Mouse (Mus musculus) thymus, postnatal 36 days (tissue): ENCODE measurements around the gene AU041133.
A peak's percentile ranks its signal among the peaks of the same experiment; 100 is the strongest.
"Not testable (repeated sequence)": the region's sequence is repeated elsewhere in the genome, so short reads cannot be mapped to it uniquely, and the experiment has no call there.

Source experiments
- DNase-seq, 2 experiments: peaks; one replicate each; pipeline ENCODE4 v3.0.0; 2022; ENCODE audit warnings: mixed read lengths in 2 of 2

Gene AU041133

DNA sequence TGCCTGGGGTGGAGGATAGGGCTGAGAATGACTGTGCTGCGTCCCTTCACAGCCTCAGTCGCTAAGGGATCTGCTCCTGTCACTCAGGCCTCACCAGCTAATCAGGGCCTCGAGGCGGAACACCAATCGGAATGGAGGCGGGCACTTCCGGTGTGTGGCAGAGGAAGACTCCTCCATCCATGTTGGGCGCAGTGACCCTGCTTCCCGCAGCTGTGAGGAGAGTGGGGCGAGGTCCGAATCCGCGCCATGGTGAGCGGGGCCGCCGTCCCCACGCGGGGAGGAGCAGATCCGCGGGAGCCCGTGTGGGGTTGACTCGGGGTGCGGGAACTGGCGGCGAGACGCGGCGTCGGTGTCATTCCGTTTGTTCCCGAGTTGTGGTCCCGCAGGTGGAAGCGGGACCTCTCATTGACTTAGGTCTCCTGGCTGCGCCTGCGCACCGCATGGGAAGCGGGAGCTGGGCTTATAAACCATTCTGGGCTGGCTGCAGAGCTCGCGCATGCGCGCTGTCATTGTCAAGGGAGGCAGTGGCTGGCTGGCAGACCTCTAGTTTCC lies at the start of gene AU041133:
Gene AU041133, plus strand, starts transcription at position 164 of the 552 bp plus-strand sequence.
- peak; percentile 81 to 88 for DNase-seq

DNA sequence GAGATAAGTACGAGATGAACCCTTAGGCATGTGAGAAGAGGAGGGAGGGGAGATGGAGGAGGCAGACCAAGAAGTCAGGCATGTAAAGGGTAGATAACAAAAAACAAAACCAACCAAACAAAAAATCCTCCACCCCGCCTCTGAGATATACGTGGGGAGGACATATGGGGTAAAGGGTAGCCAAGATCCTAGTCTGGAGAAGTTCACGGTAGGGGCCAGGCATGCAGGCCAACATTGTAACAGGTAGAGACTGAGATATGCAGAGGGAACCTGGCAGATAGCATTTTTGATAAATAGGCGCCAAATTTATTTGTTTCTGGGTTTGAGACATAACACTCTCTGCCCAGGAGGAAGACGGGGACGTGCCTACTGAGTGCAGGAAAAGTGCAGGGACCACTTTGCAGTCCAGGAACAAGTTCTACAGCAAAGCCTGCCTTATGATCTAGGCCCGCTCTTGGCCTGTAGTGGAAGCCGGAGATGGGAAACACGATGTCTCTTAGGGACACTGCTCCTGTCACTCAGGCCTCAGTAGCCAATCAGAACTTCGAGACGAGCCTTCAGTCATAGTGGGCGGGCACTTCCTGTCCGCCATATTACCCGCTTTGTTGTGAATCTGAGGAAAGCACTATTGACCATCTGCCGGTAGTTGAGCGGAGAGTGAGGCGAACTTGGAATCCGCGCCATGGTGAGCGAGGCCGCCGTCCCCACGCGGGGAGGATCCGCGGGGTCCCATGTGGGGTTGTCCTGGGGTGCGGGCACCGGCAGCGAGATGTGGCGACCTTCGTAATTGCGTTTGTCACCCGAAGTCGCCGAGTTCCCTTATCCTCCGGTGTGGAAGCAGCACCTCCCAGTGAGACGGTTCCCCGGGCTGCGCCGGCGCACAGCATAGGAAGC lies 44.8 kb upstream of the AU041133 start, which contains the start of gene BC024063:
Gene BC024063, plus strand, starts transcription at position 626 of the 894 bp plus-strand sequence.
- peak; percentile 35 to 43 for DNase-seq

DNA sequence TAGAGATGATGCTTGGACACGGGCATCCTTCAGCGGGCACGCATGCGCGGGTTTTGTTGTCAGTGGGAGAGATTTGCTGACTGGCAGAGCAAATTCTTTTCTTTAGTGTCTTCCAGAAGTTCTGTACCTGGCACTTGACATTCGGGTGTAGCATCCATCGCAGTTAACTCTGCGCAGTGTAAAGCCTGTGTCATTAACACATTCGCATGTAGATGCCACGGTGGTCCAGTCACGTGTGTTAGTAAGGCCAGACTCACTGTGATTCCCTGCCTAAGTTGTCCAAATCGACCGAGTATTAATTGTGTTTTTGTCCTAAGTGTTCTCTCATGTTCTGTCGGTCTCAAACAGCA lies 44.2 kb upstream of the AU041133 start:
- not testable (repeated sequence) for DNase-seq

DNA sequence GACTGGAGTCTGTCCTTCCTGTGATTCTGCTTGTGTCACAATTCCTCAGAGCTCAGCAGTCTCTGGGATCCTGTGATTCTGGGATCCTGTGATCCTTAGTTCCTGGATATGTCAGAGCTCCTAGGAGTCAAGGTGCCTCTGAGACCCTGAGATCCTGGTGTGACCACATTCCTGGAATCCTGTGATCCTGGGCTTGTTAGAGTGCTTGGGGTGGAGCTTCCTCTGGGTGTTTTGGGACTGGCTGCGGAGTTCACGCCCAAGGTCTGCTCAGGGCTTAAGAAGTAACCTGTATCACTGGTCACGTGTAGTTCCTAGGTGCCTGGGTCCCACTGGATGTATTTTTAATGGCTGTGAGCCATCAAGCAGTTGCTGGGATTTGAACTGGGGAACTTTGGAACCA lies 10.6 kb upstream of the AU041133 start:
- no peak for DNase-seq

DNA sequence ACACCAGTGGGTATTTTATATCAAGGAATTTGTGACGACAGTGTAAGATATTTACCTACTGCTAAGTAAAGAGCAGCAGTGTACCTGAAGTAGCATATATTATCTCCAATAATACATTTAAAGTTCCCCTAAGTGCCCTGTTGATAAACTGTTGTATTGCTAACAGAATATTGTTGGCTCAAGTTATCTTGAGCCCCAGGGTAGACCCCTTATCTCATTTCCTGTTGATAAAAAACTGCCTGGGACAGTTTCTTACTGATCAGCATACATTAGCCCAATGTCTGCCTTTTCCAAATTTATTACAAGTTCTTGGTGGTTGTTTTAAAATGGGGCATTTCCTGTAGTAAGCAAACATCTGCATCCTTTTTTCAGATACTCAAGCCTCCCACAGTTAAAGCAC lies 17.5 kb downstream of the AU041133 start:
- no peak for DNase-seq

DNA sequence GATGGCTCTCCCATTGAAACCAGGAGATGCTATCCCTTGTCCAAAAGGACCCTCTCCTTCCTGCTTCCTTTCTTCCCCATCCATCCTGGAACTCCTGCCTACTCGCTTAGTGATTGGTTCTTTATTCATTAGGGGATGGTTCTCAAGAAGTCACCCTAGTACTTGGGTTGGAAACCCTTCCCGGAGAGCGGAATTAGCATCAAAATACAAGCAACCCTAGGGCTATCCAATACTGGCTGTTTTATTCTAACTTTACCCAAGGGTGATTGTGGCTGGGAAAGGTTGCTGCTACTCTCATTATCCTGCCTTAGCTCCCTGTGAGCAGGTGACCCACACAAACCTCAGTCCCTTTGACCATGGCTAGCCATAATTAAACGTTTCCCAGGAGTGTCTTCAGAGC lies 19.8 kb downstream of the AU041133 start:
- DNase-seq: no peak

DNA sequence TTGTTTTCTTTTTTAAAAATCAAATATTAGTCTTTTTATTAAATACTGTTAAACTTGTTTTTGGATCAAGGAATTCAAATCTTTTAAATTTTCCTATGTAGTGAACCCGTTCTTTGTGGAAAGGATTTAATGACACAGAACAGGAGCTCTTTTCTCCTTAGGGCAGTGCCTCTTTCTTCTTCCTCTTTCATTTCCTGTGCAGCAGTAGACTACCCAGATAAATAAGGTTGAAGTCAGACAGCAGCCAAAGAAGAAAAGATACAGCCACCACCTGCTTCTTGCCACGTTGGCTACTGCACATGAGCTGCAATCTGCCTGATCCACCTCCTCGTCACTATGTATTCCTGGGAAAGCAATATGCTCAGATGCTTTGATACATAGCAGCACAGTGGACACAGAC lies 40.0 kb downstream of the AU041133 start:
- no peak for DNase-seq

DNA sequence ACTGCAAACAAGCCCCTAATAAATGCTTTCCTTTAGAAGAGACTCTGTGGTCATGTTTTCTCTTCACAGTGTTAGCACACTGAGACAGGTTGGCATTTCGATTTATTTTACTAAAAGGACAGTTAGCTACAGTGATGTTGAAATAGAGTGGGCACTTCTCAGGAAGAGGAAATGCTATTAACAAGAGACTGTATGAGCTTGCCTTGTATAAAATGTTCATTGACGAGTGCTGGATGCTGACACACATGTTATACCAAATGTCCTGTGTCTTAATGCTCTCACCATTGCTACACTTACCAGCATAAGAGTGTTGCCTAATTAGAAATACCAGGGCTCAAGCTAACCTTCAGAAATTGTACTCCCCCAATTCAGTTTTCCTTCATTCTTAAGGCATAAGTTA lies 42.0 kb downstream of the AU041133 start:
- no peak for DNase-seq

DNA sequence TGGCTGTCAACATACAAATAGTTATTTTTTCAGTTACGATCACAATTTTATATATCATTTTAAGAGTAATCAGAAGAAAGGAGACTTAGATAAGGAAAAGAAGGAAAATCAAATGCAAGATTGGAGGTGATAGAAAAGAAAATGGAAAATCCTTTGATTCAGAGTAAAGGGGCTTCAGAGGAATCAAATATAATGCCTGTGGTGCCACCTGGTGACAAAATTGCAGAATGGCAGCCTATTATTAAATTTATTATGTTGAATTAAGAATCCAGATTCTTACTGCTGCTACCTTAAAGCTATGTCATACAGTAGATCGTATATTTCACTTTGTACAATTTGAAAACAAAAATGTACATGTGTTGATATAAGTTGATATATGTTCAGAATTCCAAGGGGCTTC lies 43.0 kb downstream of the AU041133 start:
- DNase-seq: no peak

DNA sequence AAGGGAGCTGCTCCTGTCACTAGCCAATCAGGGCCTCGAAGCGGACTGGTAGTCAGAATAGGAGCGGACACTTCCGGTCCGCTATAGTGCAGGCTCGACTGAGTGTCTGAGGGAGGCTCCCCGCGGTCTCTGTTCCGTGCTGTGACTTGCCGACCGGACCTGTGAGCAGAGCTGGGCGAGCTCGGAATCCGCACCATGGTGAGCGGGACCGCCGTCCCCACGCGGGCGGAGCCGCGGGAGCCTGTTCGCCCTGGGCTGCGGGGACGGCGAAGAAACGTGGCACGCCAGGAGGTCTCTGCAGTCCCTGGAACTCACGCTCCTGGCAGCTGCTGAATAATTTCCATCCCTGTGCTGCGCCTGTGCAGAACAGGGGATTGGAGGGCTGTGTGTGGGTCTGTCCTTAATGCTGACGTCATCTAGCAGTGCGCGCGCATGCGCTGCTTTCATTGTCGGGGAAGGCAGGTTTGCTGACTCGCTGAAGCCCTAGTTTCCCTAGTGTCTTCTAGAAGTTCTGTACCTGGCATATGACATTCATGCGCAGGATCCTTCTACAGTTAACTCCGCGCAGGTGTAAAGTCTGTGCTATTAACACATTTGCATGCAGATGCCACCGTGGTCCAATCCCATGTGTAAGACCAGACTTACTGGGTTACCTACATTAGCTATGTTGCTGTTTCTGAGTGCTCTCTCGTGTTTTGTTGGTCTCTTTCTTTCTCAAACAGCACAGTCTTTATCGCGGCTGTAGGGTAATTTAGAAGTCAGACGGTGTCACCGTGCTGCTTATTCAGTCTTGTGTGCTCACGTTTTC lies 50.6 kb downstream of the AU041133 start:
- peak; percentile 48 to 62 for DNase-seq
